In the genomic region with DNA sequence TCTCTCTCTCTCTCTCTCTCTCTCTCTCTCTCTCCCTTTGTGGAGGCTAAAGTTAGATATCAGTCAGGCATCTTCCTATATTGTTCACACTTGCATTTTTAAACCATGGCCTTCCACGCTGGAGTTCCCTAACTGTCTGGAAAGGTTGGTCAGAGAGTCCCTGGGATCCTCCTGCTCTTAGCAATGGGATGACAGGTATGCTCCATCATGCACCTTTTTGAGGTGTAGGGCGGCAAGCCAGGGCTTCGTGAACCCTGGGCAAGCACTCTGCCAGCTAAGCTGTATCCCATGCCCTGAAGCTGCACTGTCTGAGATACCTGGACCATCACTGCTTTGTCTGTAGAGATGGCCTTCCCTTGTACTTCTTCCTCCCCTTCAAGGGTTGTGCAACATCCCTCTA, we compare ENCODE assay signal across 29 mouse cellular contexts. TPM values are rescaled to one million over a fixed set of nuclear protein-coding genes. Genes with fewer than 3 reads are reported as not detected.
"Had no signal": no experiment of that assay in that cellular context is flagged by ENCODE, and none has a peak within 500 bp of the region (broad histone marks: within the 10 kb centered on the region; RNA-seq: fewer than 3 reads in every experiment).

No protein-coding gene starts in this region.

- H3K4me3 ChIP-seq: limb, embryonic 10.5 days; limb, embryonic 12.5 days; limb, embryonic 13.5 days; limb, embryonic 15.5 days; liver, embryonic 12.5 days; liver, embryonic 13.5 days; liver, embryonic 15.5 days; lung, embryonic 15.5 days; megakaryocyte, embryonic 14.5 days; midbrain, embryonic 10.5 days; midbrain, embryonic 12.5 days; midbrain, embryonic 13.5 days; midbrain, embryonic 15.5 days; myocyte; neural tube, embryonic 12.5 days had no signal

- H3K9me3 ChIP-seq: limb, embryonic 10.5 days; limb, embryonic 12.5 days; limb, embryonic 13.5 days; limb, embryonic 15.5 days; liver, embryonic 12.5 days; liver, embryonic 13.5 days; liver, embryonic 15.5 days; lung, embryonic 15.5 days; megakaryocyte, embryonic 14.5 days; midbrain, embryonic 10.5 days; midbrain, embryonic 12.5 days; midbrain, embryonic 13.5 days; midbrain, embryonic 15.5 days; neural tube, embryonic 12.5 days had no signal

- DNase-seq: left cerebral cortex, postnatal 4 days; liver; liver, embryonic 13.5 days; liver, postnatal 0 days; lung, adult 18-20 months; lung, adult 2 months; lung, embryonic 14.5 days; lung, postnatal 10 days; lung, postnatal 14 days; lung, postnatal 36 days; lung, postnatal 4 days; midbrain, embryonic 14.5 days had no signal

- H3K27ac ChIP-seq: limb, embryonic 10.5 days; limb, embryonic 12.5 days; limb, embryonic 13.5 days; limb, embryonic 15.5 days; liver, embryonic 13.5 days; liver, embryonic 14.5 days; liver, embryonic 15.5 days; lung, embryonic 15.5 days; macrophage; midbrain, embryonic 10.5 days; midbrain, embryonic 12.5 days; midbrain, embryonic 13.5 days; midbrain, embryonic 15.5 days; neural tube, embryonic 12.5 days had no signal

- H3K4me1 ChIP-seq: limb, embryonic 10.5 days; limb, embryonic 12.5 days; limb, embryonic 13.5 days; limb, embryonic 15.5 days; midbrain, embryonic 10.5 days; midbrain, embryonic 12.5 days; midbrain, embryonic 13.5 days; midbrain, embryonic 15.5 days; neural tube, embryonic 12.5 days had no signal

- H3K9ac ChIP-seq: limb, embryonic 12.5 days; limb, embryonic 13.5 days; limb, embryonic 15.5 days; liver, embryonic 12.5 days; liver, embryonic 13.5 days; liver, embryonic 14.5 days; liver, embryonic 15.5 days; liver, postnatal 0 days; lung, embryonic 14.5 days; lung, embryonic 15.5 days; midbrain, embryonic 12.5 days; midbrain, embryonic 13.5 days; midbrain, embryonic 15.5 days; neural tube, embryonic 12.5 days had no signal

- H3K36me3 ChIP-seq: midbrain, embryonic 13.5 days; midbrain, embryonic 15.5 days had no signal

- H3K27me3 ChIP-seq: limb, embryonic 12.5 days; limb, embryonic 13.5 days; limb, embryonic 15.5 days; liver, embryonic 12.5 days; liver, embryonic 13.5 days; liver, embryonic 15.5 days; lung, embryonic 15.5 days; megakaryocyte, embryonic 14.5 days; midbrain, embryonic 12.5 days; midbrain, embryonic 13.5 days; midbrain, embryonic 15.5 days; neural tube, embryonic 12.5 days had no signal

RNA-seq across cellular contexts. Expression of gene Apold1, which starts 32.3 kb away (rescaled TPM):
- total RNA-seq: megakaryocyte progenitor cell, adult 5-6 weeks had no signal
